Mouse (Mus musculus): ENCODE measurements at regions not wholly inside any gene's neighbourhood (a gene's known extent, or its start where the extent isn't known, plus 50 kb on each side); places are given as distances from the start of the nearest gene placed in this dataset.
"Not testable (repeated sequence)": the region's sequence is repeated elsewhere in the genome, so short reads cannot be mapped to it uniquely, and the experiment has no call there.

DNA sequence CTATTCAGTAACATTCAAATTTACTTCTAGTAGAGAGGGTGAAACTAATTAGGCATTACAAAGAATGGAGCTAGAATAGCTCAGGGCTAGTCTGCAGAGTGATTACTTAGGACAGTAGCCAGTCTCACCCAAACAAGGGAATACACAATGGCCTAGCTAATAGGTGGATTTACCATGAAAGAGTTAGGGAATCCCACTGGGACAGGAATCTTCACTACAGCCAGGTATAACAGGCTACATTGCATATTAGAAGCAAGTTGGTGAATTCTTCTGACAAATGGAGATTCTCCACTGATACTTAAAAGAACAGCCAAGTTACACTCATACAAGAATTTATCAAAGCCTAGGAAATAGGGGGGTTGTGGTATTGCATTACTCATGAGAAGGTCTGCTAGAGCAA lies 670.2 kb upstream of the Chrm3 start:
- H3K27me3 ChIP-seq (ENCODE audit: control insufficient read depth, insufficient read depth, low read depth, low read length); H3K27ac ChIP-seq (ENCODE audit: low read length); H3K36me3 ChIP-seq (ENCODE audit: control insufficient read depth, insufficient read depth, low read length); H3K4me2 ChIP-seq (ENCODE audit: low read length); H3K4me1 ChIP-seq (ENCODE audit: control insufficient read depth, insufficient read depth, low read length); H3K9ac ChIP-seq (ENCODE audit: low read depth, low read length); H3K9me3 ChIP-seq (replicated peaks; ENCODE audit: control insufficient read depth, low read length, poor library complexity, severe bottlenecking); H3K4me3 ChIP-seq (ENCODE audit: low read depth, low read length); ATAC-seq: not testable (repeated sequence)

- Histone ChIP-seq H3K27me3 (ENCODE audit: control insufficient read depth, insufficient read depth, low read depth, low read length) (no peaks in the 10 kb centered on the region), H3K4me1 (ENCODE audit: control insufficient read depth, insufficient read depth, low read length) (peaks cover 3% of the 10 kb centered on the region; the same call in 1 of the 2 replicates), H3K27ac (ENCODE audit: low read length) (no peak overlapping the region), H3K9ac (ENCODE audit: low read depth, low read length) (no peak overlapping the region), H3K4me3 (ENCODE audit: low read depth, low read length) (no peak overlapping the region), H3K9me3 (replicated peaks; ENCODE audit: control insufficient read depth, low read length, poor library complexity, severe bottlenecking) (no peaks in the 10 kb centered on the region), H3K4me2 (ENCODE audit: low read length) (no peak overlapping the region), H3K36me3 (ENCODE audit: control insufficient read depth, insufficient read depth, low read length) (no peaks in the 10 kb centered on the region)
- 77% methylated on average over 4 of the region's 4 CpGs for WGBS
- no peak for ATAC-seq
Observed at GRCm38 (mm10) chr13:11030381-11030780, 669.7 kb upstream of the Chrm3 start.

- Histone ChIP-seq H3K36me3 (ENCODE audit: control insufficient read depth, insufficient read depth, low read length) (no peaks in the 10 kb centered on the region), H3K4me2 (ENCODE audit: low read length) (no peak overlapping the region), H3K9me3 (replicated peaks; ENCODE audit: control insufficient read depth, low read length, poor library complexity, severe bottlenecking) (no peaks in the 10 kb centered on the region), H3K27ac (ENCODE audit: low read length) (no peak overlapping the region), H3K4me3 (ENCODE audit: low read depth, low read length) (no peak overlapping the region), H3K9ac (ENCODE audit: low read depth, low read length) (no peak overlapping the region), H3K27me3 (ENCODE audit: control insufficient read depth, insufficient read depth, low read depth, low read length) (no peaks in the 10 kb centered on the region), H3K4me1 (ENCODE audit: control insufficient read depth, insufficient read depth, low read length) (peaks cover 3% of the 10 kb centered on the region; the same call in 1 of the 2 replicates)
- ATAC-seq = peak; percentile 60; the same call in 1 of the 2 replicates
- 45% methylated on average over 3 of the region's 3 CpGs for WGBS
Observed at GRCm38 (mm10) chr13:11025918-11026317, 665.3 kb upstream of the Chrm3 start.

DNA sequence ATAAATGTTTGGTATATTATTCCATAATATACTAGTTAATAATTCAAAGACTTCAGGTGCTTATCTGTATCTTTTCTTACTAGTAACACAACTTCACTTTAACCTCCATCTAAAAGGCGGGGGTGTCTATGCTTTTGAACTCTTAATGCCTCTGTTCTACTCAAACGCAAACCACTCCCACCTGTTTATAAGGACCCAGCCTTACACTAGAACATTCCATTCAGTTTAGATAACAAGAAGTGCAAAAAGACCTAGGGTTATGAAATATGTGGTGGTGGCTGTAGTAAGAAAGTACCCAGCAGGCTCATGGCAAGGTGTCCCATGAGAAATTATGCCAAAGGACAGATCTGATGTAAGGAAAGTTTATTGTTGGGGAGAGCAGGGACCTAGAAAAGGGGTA lies 663.8 kb upstream of the Chrm3 start:
- H3K27ac ChIP-seq (ENCODE audit: low read length) = no peak overlapping the region
- H3K9ac ChIP-seq (ENCODE audit: low read depth, low read length) = no peak overlapping the region
- WGBS = 93% methylated on average over 2 of the region's 2 CpGs
- H3K9me3 ChIP-seq (replicated peaks; ENCODE audit: control insufficient read depth, low read length, poor library complexity, severe bottlenecking) = no peaks in the 10 kb centered on the region
- H3K27me3 ChIP-seq (ENCODE audit: control insufficient read depth, insufficient read depth, low read depth, low read length) = no peaks in the 10 kb centered on the region
- no peak overlapping the region for H3K4me3 ChIP-seq (ENCODE audit: low read depth, low read length)
- H3K36me3 ChIP-seq (ENCODE audit: control insufficient read depth, insufficient read depth, low read length) = no peaks in the 10 kb centered on the region
- no peak for ATAC-seq
- H3K4me1 ChIP-seq (ENCODE audit: control insufficient read depth, insufficient read depth, low read length) = peaks cover 3% of the 10 kb centered on the region; the same call in 1 of the 2 replicates
- H3K4me2 ChIP-seq (ENCODE audit: low read length) = no peak overlapping the region

DNA sequence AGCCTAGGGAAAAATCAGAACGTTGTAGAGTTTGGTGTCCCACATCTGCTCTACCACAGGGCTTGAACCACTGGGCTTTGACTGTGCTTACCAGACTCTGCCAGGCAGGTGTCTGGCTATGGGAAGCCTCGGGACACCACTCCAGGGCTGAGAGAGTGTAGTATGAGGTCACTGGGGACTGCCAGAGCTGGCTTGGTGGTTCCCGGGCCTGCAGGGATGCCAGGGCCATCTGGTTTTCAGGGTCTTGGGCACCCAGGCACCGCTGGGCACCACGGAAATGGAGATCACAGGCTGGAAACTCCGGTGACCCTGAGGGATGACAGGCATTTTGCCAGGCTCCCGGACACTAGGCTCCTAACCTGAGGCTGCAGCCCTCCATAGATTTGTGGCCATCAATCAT lies 656.9 kb upstream of the Chrm3 start:
- Histone ChIP-seq H3K4me2 (ENCODE audit: low read length) (no peak overlapping the region), H3K9ac (ENCODE audit: low read depth, low read length) (no peak overlapping the region), H3K27ac (ENCODE audit: low read length) (no peak overlapping the region), H3K4me1 (ENCODE audit: control insufficient read depth, insufficient read depth, low read length) (no peaks in the 10 kb centered on the region), H3K27me3 (ENCODE audit: control insufficient read depth, insufficient read depth, low read depth, low read length) (no peaks in the 10 kb centered on the region), H3K4me3 (ENCODE audit: low read depth, low read length) (no peak overlapping the region), H3K9me3 (replicated peaks; ENCODE audit: control insufficient read depth, low read length, poor library complexity, severe bottlenecking) (no peaks in the 10 kb centered on the region), H3K36me3 (ENCODE audit: control insufficient read depth, insufficient read depth, low read length) (no peaks in the 10 kb centered on the region)
- whole genome bisulfite sequencing = 86% methylated on average over 7 of the region's 7 CpGs
- no peak for ATAC-seq

- 19% methylated on average over 4 of the region's 4 CpGs for WGBS
Observed at GRCm38 (mm10) chr13:11005374-11005773, 644.7 kb upstream of the Chrm3 start.

GRCm38 (mm10) chr13:10991151-10991550 lies 630.5 kb upstream of the Chrm3 start:
- Histone ChIP-seq H3K27me3 (ENCODE audit: control insufficient read depth, insufficient read depth, low read depth, low read length) (no peaks in the 10 kb centered on the region), H3K27ac (ENCODE audit: low read length) (no peak overlapping the region), H3K9me3 (replicated peaks; ENCODE audit: control insufficient read depth, low read length, poor library complexity, severe bottlenecking) (no peaks in the 10 kb centered on the region), H3K4me3 (ENCODE audit: low read depth, low read length) (no peak overlapping the region), H3K36me3 (ENCODE audit: control insufficient read depth, insufficient read depth, low read length) (no peaks in the 10 kb centered on the region), H3K4me1 (ENCODE audit: control insufficient read depth, insufficient read depth, low read length) (0 out of 2 replicates have a peak, but pooled peaks cover 3% of the 10 kb centered on the region), H3K9ac (ENCODE audit: low read depth, low read length) (no peak overlapping the region), H3K4me2 (ENCODE audit: low read length) (no peak overlapping the region)
- ATAC-seq = no peak
- 86% methylated on average over 3 of the region's 3 CpGs for WGBS

More at GRCm38 (mm10) chr13:11005374-11005773, 644.7 kb upstream of the Chrm3 start:
- Histone ChIP-seq H3K27ac (ENCODE audit: low read length) (no peak overlapping the region), H3K4me3 (ENCODE audit: low read depth, low read length) (no peak overlapping the region), H3K4me1 (ENCODE audit: control insufficient read depth, insufficient read depth, low read length) (no peaks in the 10 kb centered on the region), H3K9ac (ENCODE audit: low read depth, low read length) (no peak overlapping the region), H3K4me2 (ENCODE audit: low read length) (no peak overlapping the region), H3K27me3 (ENCODE audit: control insufficient read depth, insufficient read depth, low read depth, low read length) (no peaks in the 10 kb centered on the region), H3K36me3 (ENCODE audit: control insufficient read depth, insufficient read depth, low read length) (no peaks in the 10 kb centered on the region), H3K9me3 (replicated peaks; ENCODE audit: control insufficient read depth, low read length, poor library complexity, severe bottlenecking) (no peaks in the 10 kb centered on the region)
- ATAC-seq = no peak

- no peak overlapping the region for H3K4me2 ChIP-seq (ENCODE audit: low read length)
- no peaks in the 10 kb centered on the region for H3K9me3 ChIP-seq (replicated peaks; ENCODE audit: control insufficient read depth, low read length, poor library complexity, severe bottlenecking)
- no peaks in the 10 kb centered on the region for H3K27me3 ChIP-seq (ENCODE audit: control insufficient read depth, insufficient read depth, low read depth, low read length)
- no peak overlapping the region for H3K27ac ChIP-seq (ENCODE audit: low read length)
- 84% methylated on average over 4 of the region's 4 CpGs for WGBS
- H3K9ac ChIP-seq (ENCODE audit: low read depth, low read length) = no peak overlapping the region
- H3K36me3 ChIP-seq (ENCODE audit: control insufficient read depth, insufficient read depth, low read length) = no peaks in the 10 kb centered on the region
- 0 out of 2 replicates have a peak, but pooled peaks cover 3% of the 10 kb centered on the region for H3K4me1 ChIP-seq (ENCODE audit: control insufficient read depth, insufficient read depth, low read length)
- ATAC-seq = no peak
- H3K4me3 ChIP-seq (ENCODE audit: low read depth, low read length) = no peak overlapping the region
Observed at GRCm38 (mm10) chr13:10990503-10991025, 629.9 kb upstream of the Chrm3 start.

- ATAC-seq = peak; percentile 54; the same call in 1 of the 2 replicates
- Histone ChIP-seq H3K27me3 (ENCODE audit: control insufficient read depth, insufficient read depth, low read depth, low read length) (no peaks in the 10 kb centered on the region), H3K27ac (ENCODE audit: low read length) (no peak overlapping the region), H3K9me3 (replicated peaks; ENCODE audit: control insufficient read depth, low read length, poor library complexity, severe bottlenecking) (no peaks in the 10 kb centered on the region), H3K4me3 (ENCODE audit: low read depth, low read length) (no peak overlapping the region), H3K9ac (ENCODE audit: low read depth, low read length) (no peak overlapping the region), H3K4me2 (ENCODE audit: low read length) (no peak overlapping the region), H3K4me1 (ENCODE audit: control insufficient read depth, insufficient read depth, low read length) (0 out of 2 replicates have a peak, but pooled peaks cover 3% of the 10 kb centered on the region), H3K36me3 (ENCODE audit: control insufficient read depth, insufficient read depth, low read length) (no peaks in the 10 kb centered on the region)
- 66% methylated on average over 6 of the region's 6 CpGs for WGBS
Observed at GRCm38 (mm10) chr13:10989095-10989814, 628.6 kb upstream of the Chrm3 start.
